Mouse (Mus musculus) erythroblast, embryonic 14.5 days (primary cell): ENCODE measurements around the gene Notum.

ENCODE experiments used
- GATA1 ChIP-seq: IDR thresholded peaks from 2 replicates; pipeline ENCODE4 v1.6.1; 2012; ENCODE audit warnings: low read length, inconsistent platforms, mixed read lengths
- TAL1 ChIP-seq: IDR thresholded peaks from 3 replicates; pipeline ENCODE4 v1.6.1; 2012; ENCODE audit warnings: low read length, inconsistent platforms, mixed read lengths

- TF ChIP-seq GATA1 (no peak), TAL1 (no peak)
These were observed 19.1 kb downstream of the Notum start for GRCm38 (mm10) chr11:120641869-120642268.
